Mouse (Mus musculus): ENCODE measurements around the gene Gm3893. TPM values are rescaled to one million over a fixed set of nuclear protein-coding genes. Genes with fewer than 3 reads are reported as not detected.
"Not testable (repeated sequence)": the region's sequence is repeated elsewhere in the genome, so short reads cannot be mapped to it uniquely, and the experiment has no call there.

The Gm3893 gene
- polyA plus RNA-seq (2011; ENCODE audit: insufficient read depth, insufficient read length, low replicate concordance, missing spikeins) = not detected in 2 replicates

DNA sequence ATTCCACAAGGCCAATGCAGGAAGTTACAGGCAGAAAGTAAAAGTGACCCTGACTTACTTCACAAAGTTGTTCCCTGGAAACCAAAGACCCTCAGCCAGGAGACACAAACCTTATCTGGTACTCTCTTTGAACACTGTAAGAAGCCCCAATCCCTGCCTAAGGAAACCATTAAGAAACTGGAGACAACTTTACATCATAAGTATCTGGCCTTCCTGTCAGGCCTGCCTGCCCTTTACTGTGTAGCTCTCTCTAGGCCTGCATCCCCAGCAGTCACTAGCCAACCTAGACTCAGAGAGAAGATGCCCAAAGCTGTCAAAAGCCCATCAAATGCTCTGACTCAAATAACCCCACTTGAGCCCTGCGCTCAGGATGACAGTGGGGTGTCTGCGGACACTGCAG, at the start of gene Gm3893:
Gene Gm3893, plus strand, starts transcription at position 301 of the 400 bp plus-strand sequence.
- H3K4me1 ChIP-seq (ENCODE audit: control insufficient read depth, insufficient read depth, low read length); H3K4me3 ChIP-seq (replicated peaks; ENCODE audit: control insufficient read depth, low read depth, low read length); H3K27ac ChIP-seq (ENCODE audit: control insufficient read depth, insufficient read depth, low read depth, low read length, poor library complexity): not testable (repeated sequence)
- no CpG with 5 or more reads among the region's 2 CpGs for WGBS

GRCm38 (mm10) chr4:42114517-42114916, 23.5 kb downstream of the Gm3893 start, which contains the start of gene Gm13304:
TSS of gene Gm13304 (plus strand) at chr4:42114817.
- not testable (repeated sequence) for H3K4me1 ChIP-seq (ENCODE audit: control insufficient read depth, insufficient read depth, low read length); H3K4me3 ChIP-seq (replicated peaks; ENCODE audit: control insufficient read depth, low read depth, low read length); H3K27ac ChIP-seq (ENCODE audit: control insufficient read depth, insufficient read depth, low read depth, low read length, poor library complexity)
- no CpG with 5 or more reads among the region's 5 CpGs for WGBS

Other genes starting within 250 kb of the Gm3893 start
- gene Gm21541, start 187.6 kb upstream of the Gm3893 start, polyA plus RNA-seq (2011; ENCODE audit: insufficient read depth, insufficient read length, low replicate concordance, missing spikeins) = not detected in 2 replicates
- gene Gm20878, start 149.6 kb upstream of the Gm3893 start, polyA plus RNA-seq (2011; ENCODE audit: insufficient read depth, insufficient read length, low replicate concordance, missing spikeins) = 3.8 and 6.1 TPM in 2 replicates
- gene Fam205a4, start 125.1 kb upstream of the Gm3893 start, polyA plus RNA-seq (2011; ENCODE audit: insufficient read depth, insufficient read length, low replicate concordance, missing spikeins) = 0.45 TPM in 1 of 2 replicates, not detected in the other
- gene Gm21093, start 56.5 kb upstream of the Gm3893 start, polyA plus RNA-seq (2011; ENCODE audit: insufficient read depth, insufficient read length, low replicate concordance, missing spikeins) = not detected in 2 replicates
- not detected in 2 replicates for gene Gm13304, start 23.6 kb downstream of the Gm3893 start, polyA plus RNA-seq (2011; ENCODE audit: insufficient read depth, insufficient read length, low replicate concordance, missing spikeins)
- gene Gm13306, start 62.2 kb downstream of the Gm3893 start, polyA plus RNA-seq (2011; ENCODE audit: insufficient read depth, insufficient read length, low replicate concordance, missing spikeins) = not detected in 2 replicates
- gene Gm13305, start 77.4 kb downstream of the Gm3893 start, polyA plus RNA-seq (2011; ENCODE audit: insufficient read depth, insufficient read length, low replicate concordance, missing spikeins) = 1.2 TPM in 1 of 2 replicates, not detected in the other
- not detected in 2 replicates for gene Gm10600, start 149.4 kb downstream of the Gm3893 start, polyA plus RNA-seq (2011; ENCODE audit: insufficient read depth, insufficient read length, low replicate concordance, missing spikeins)
- gene Ccl21b, start 164.6 kb downstream of the Gm3893 start, polyA plus RNA-seq (2011; ENCODE audit: insufficient read depth, insufficient read length, low replicate concordance, missing spikeins) = not detected in 2 replicates
- not detected in 2 replicates for gene Gm21953, start 203.1 kb downstream of the Gm3893 start, polyA plus RNA-seq (2011; ENCODE audit: insufficient read depth, insufficient read length, low replicate concordance, missing spikeins)
- gene Fam205a3, start 227.1 kb downstream of the Gm3893 start, polyA plus RNA-seq (2011; ENCODE audit: insufficient read depth, insufficient read length, low replicate concordance, missing spikeins) = not detected in 2 replicates